Mouse (Mus musculus) C2C12 (cell line): ENCODE measurements around the gene Acpp.

Experiments used
- CTCF ChIP-seq: IDR thresholded peaks from one replicate; pipeline ENCODE4 v1.5.1; 2011; ENCODE audit not compliant: control insufficient read depth, insufficient read depth, insufficient read length
- MAX ChIP-seq: IDR thresholded peaks from one replicate; pipeline ENCODE4 v1.6.1; 2011; ENCODE audit warnings: mild to moderate bottlenecking, control low read depth
- MYOG ChIP-seq: IDR thresholded peaks from one replicate; pipeline ENCODE4 v1.6.1; 2011; ENCODE audit not compliant: control insufficient read depth, insufficient read length; ENCODE audit errors: extremely low read depth
- USF1 ChIP-seq: IDR thresholded peaks from one replicate; pipeline ENCODE4 v1.6.1; 2011; ENCODE audit warnings: low read depth, mild to moderate bottlenecking, control low read depth, moderate library complexity

GRCm38 (mm10) chr9:104251111-104251510 lies 86.4 kb downstream of the Acpp start:
- no peak for TF ChIP-seq CTCF
- no peak for TF ChIP-seq MAX
- TF ChIP-seq USF1 = no peak
- TF ChIP-seq MYOG = no peak
